Mouse (Mus musculus): ENCODE measurements around the gene Pstpip1.
A peak's percentile ranks its signal among the peaks of the same experiment; 100 is the strongest.

Pstpip1 gene

DNA sequence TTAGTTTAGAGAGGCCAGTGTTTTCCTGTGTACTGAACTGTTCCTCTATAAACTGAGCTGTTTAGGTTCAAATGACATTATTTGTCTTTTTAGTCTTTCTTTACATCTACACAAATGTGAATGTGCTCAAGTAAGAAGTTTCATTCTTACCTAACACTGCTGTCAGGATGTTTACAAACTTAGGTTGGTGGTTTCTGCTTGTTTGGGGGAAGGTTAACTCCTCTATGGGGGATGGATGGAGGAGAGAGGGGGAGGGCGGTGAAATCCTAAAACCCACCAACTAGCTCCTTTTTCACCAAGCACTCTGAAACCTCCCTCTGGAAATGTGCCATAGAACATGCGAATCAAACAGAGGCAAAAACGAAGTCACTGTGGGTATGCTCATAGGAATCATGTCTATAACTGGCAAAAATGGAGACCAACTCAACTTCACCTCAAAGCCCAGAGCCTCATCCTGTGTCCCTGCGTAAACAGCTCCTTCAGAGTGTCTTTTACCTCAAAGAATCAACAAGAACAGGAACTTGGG, 62.8 kb downstream of the Pstpip1 start:
- no peak for DNase-seq

- no peak for DNase-seq
Measured at GRCm38 (mm10) chr9:56154572-56154971, 64.8 kb downstream of the Pstpip1 start.

- no peak for DNase-seq
Measured at GRCm38 (mm10) chr9:56158077-56158476, 68.3 kb downstream of the Pstpip1 start.

GRCm38 (mm10) chr9:56159456-56159855, 69.7 kb downstream of the Pstpip1 start:
- no peak for DNase-seq

GRCm38 (mm10) chr9:56160341-56161141, 70.8 kb downstream of the Pstpip1 start:
- DNase-seq = peak; percentile 83 to 85

DNA sequence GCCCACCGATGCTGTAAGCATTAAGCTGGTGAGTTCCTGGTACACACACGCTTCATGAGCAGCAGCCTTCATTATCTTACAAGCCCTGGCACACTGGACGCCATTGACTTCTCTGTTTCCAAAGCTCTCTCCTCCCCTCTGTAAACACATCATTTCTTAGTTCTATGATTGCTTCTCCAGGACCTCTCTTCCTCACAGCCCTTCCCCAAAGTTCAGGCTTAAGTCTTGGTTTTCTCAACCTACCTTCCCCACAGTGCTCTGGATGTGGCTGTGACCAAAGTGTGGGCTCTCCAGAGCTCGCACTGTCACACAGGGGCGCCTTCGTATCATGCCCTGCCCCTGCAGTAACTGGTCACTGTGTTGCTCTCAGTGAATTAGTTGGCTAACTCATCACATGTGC, 75.6 kb downstream of the Pstpip1 start, which contains the start of gene Tspan3:
Gene Tspan3, minus strand, starts transcription at position 101 of the 400 bp plus-strand sequence.
- no peak for DNase-seq

DNA sequence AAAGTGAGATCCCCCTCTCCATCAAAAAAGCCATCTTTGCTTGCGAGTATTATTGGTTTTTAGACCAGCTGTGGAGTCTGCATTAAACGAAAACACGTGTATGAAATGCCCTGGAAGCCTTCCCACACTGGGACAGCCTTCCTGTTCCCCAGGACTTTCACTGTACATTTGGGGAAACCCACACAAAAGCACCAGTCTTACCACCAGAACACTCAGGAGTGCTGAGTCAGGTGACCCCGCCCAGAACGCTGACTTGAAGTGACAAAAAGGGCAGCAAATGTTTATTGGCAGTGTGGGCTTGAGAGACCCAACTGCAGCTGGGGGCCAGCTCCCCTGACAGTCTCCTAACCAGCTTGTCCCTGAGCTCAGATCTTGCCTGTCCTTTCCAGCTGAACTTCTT, 76.4 kb downstream of the Pstpip1 start:
- DNase-seq = no peak

DNA sequence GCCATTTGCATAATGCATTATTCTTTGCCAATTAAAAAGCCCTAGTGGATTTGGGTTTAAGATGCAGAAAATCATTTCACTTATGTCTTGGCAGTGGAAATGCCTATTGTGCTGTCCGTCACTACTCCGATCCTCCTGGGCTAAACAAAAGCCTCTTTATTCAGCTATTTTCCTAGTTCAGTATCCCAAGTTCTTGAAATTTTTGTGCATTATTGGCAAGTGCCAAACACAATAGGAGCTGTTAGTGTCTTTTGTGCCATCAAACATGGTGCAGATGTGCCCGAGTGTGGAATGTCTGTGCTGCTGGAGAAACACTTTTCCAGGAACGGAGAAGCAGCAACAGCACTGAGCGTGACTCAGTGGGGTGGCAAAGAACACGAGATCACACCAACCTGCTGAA, 77.9 kb downstream of the Pstpip1 start:
- no peak for DNase-seq

DNA sequence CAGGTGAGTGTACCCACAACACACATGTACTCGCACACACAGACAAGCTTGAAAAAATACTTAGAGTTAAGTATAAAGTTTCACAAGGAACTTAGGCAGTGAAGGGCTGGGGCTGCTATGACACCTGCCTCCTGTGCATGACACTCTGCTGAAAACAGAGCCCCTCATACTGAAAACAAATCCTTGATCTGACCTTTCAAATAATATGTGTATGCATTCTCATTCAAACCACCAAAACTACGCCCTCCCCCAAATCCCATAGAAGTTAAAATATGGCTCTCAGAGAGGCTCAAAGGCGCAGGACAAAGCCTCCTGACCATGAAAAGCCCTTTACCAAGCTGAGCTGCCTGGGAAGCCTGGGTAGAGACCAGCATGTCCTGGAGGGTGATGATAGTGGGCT, 85.6 kb downstream of the Pstpip1 start:
- DNase-seq = no peak

DNA sequence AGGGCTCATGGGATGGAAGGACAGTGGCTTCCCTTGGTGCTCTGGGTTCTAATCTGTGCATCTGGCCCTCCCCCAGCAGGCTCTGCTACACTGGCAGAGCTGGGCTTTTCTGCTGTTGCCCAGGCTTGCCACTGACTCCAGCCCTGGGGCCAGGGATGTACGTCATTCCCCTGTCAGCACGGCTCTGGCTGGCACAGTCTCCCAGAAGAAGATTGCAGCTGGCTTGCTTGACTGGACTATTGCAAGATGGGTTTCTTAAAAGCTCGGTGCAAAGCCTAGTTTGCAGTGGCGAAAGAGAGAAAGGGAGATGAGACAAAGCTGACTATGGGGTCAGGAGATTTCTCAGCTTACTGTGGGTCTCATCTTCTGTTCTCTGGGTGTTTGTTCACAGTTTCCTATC, 87.6 kb downstream of the Pstpip1 start:
- DNase-seq = no peak

All from lung, adult 18-20 months (tissue).